Mouse (Mus musculus): ENCODE measurements at regions not wholly inside any gene's neighbourhood (a gene's known extent, or its start where the extent isn't known, plus 50 kb on each side); places are given as distances from the start of the nearest gene placed in this dataset.

- Histone ChIP-seq H3K4me2 (replicated peaks; ENCODE audit: low read depth, low read length) (peak overlapping the region; percentile 54), H3K27ac (ENCODE audit: low read length) (peak overlapping the region; percentile 99), H3K9ac (replicated peaks; ENCODE audit: low read depth) (peak overlapping the region; percentile 82), H3K27me3 (replicated peaks; ENCODE audit: insufficient read depth, low read length) (no peaks in the 10 kb centered on the region), H3K4me1 (ENCODE audit: insufficient read depth, low read depth, low read length) (peaks cover 7% of the 10 kb centered on the region; the same call in 1 of the 2 replicates), H3K4me3 (ENCODE audit: low read depth, low read length) (peak overlapping the region; percentile 63), H3K9me3 (ENCODE audit: low read length) (no peaks in the 10 kb centered on the region), H3K36me3 (ENCODE audit: insufficient read depth, low read length) (no peaks in the 10 kb centered on the region)
- 1% methylated on average over 56 of the region's 58 CpGs for WGBS
- TF ChIP-seq EP300 (IDR thresholded peaks at IDR 0.05) = no peak
- peak; percentile 2; the same call in 1 of the 2 replicates for TF ChIP-seq CTCF (IDR thresholded peaks at IDR 0.05)
- peak; percentile 97 for ATAC-seq
- peak; percentile 99 for DNase-seq (ENCODE audit: low spot score)
Observed at GRCm38 (mm10) chr15:85634322-85635141, 52.3 kb upstream of the Wnt7b start.

GRCm38 (mm10) chr15:85635425-85635824, 53.2 kb upstream of the Wnt7b start:
- DNase-seq (ENCODE audit: low spot score) (no peak), ATAC-seq (no peak)
- Histone ChIP-seq H3K4me3 (ENCODE audit: low read depth, low read length) (peak overlapping the region; percentile 63; the same call in 1 of the 2 replicates), H3K4me1 (ENCODE audit: insufficient read depth, low read depth, low read length) (peaks cover 7% of the 10 kb centered on the region; the same call in 1 of the 2 replicates), H3K36me3 (ENCODE audit: insufficient read depth, low read length) (no peaks in the 10 kb centered on the region), H3K27me3 (replicated peaks; ENCODE audit: insufficient read depth, low read length) (no peaks in the 10 kb centered on the region), H3K27ac (ENCODE audit: low read length) (peak overlapping the region; percentile 99), H3K9me3 (ENCODE audit: low read length) (no peaks in the 10 kb centered on the region), H3K9ac (replicated peaks; ENCODE audit: low read depth) (no peak overlapping the region), H3K4me2 (replicated peaks; ENCODE audit: low read depth, low read length) (peak overlapping the region; percentile 54)
- WGBS = 90% methylated on average over 6 of the region's 6 CpGs
- TF ChIP-seq EP300 (IDR thresholded peaks at IDR 0.05) (no peak), CTCF (IDR thresholded peaks at IDR 0.05) (no peak)

- no peaks in the 10 kb centered on the region for H3K9me3 ChIP-seq (ENCODE audit: low read length)
- no peak overlapping the region for H3K4me2 ChIP-seq (replicated peaks; ENCODE audit: low read depth, low read length)
- H3K4me3 ChIP-seq (ENCODE audit: low read depth, low read length) = no peak overlapping the region
- ATAC-seq = no peak
- peaks cover 7% of the 10 kb centered on the region; the same call in 1 of the 2 replicates for H3K4me1 ChIP-seq (ENCODE audit: insufficient read depth, low read depth, low read length)
- no peaks in the 10 kb centered on the region for H3K36me3 ChIP-seq (ENCODE audit: insufficient read depth, low read length)
- H3K9ac ChIP-seq (replicated peaks; ENCODE audit: low read depth) = no peak overlapping the region
- no peaks in the 10 kb centered on the region for H3K27me3 ChIP-seq (replicated peaks; ENCODE audit: insufficient read depth, low read length)
- H3K27ac ChIP-seq (ENCODE audit: low read length) = no peak overlapping the region
- DNase-seq (ENCODE audit: low spot score) = no peak
- no peak for TF ChIP-seq CTCF (IDR thresholded peaks at IDR 0.05)
- no peak for TF ChIP-seq EP300 (IDR thresholded peaks at IDR 0.05)
- 69% methylated on average over 2 of the region's 2 CpGs for WGBS
Observed at GRCm38 (mm10) chr15:85639566-85639965, 57.3 kb upstream of the Wnt7b start.

- no peak overlapping the region for H3K9ac ChIP-seq (replicated peaks; ENCODE audit: low read depth)
- no peaks in the 10 kb centered on the region for H3K27me3 ChIP-seq (replicated peaks; ENCODE audit: insufficient read depth, low read length)
- no peak for ATAC-seq
- no peak overlapping the region for H3K4me2 ChIP-seq (replicated peaks; ENCODE audit: low read depth, low read length)
- no peaks in the 10 kb centered on the region for H3K36me3 ChIP-seq (ENCODE audit: insufficient read depth, low read length)
- no peak overlapping the region for H3K4me3 ChIP-seq (ENCODE audit: low read depth, low read length)
- no peak for DNase-seq (ENCODE audit: low spot score)
- H3K9me3 ChIP-seq (ENCODE audit: low read length) = no peaks in the 10 kb centered on the region
- 63% methylated on average over 15 of the region's 15 CpGs for WGBS
- TF ChIP-seq EP300 (IDR thresholded peaks at IDR 0.05) = no peak
- no peak for TF ChIP-seq CTCF (IDR thresholded peaks at IDR 0.05)
- H3K4me1 ChIP-seq (ENCODE audit: insufficient read depth, low read depth, low read length) = peaks cover 6% of the 10 kb centered on the region
- H3K27ac ChIP-seq (ENCODE audit: low read length) = no peak overlapping the region
Observed at GRCm38 (mm10) chr15:85641120-85642080, 59.1 kb upstream of the Wnt7b start.

- H3K27ac ChIP-seq (ENCODE audit: low read length) = peak overlapping the region; percentile 89
- no peaks in the 10 kb centered on the region for H3K36me3 ChIP-seq (ENCODE audit: insufficient read depth, low read length)
- H3K9me3 ChIP-seq (ENCODE audit: low read length) = no peaks in the 10 kb centered on the region
- DNase-seq (ENCODE audit: low spot score) (peak; percentile 63), ATAC-seq (peak; percentile 64)
- H3K4me3 ChIP-seq (ENCODE audit: low read depth, low read length) = peak overlapping the region; percentile 56
- TF ChIP-seq EP300 (IDR thresholded peaks at IDR 0.05) (no peak), CTCF (IDR thresholded peaks at IDR 0.05) (no peak)
- H3K4me1 ChIP-seq (ENCODE audit: insufficient read depth, low read depth, low read length) = peaks cover 13% of the 10 kb centered on the region
- peak overlapping the region; percentile 90 for H3K9ac ChIP-seq (replicated peaks; ENCODE audit: low read depth)
- peak overlapping the region; percentile 81 for H3K4me2 ChIP-seq (replicated peaks; ENCODE audit: low read depth, low read length)
- no peaks in the 10 kb centered on the region for H3K27me3 ChIP-seq (replicated peaks; ENCODE audit: insufficient read depth, low read length)
- 42% methylated on average over 8 of the region's 8 CpGs for WGBS
Observed at GRCm38 (mm10) chr15:85645396-85645795, 63.1 kb upstream of the Wnt7b start.

Measured in lung, postnatal 0 days (tissue).